Mouse (Mus musculus) heart, adult 18-20 months (tissue): Measurements from ENCODE around the gene Dscaml1. TPM values are rescaled to one million over a fixed set of nuclear protein-coding genes. Genes with fewer than 3 reads are reported as not detected.

Source experiments
- DNase-seq, 2 experiments: peaks; one replicate each; pipeline ENCODE4 v3.0.0; 2021 to 2022; ENCODE audit warnings: mixed read lengths in 1 of 2
- total RNA-seq, 2 experiments: library from RNA; stranded (reverse); gene quantifications; 2 replicates each; pipeline ENCODE4 v1.2.3; 2021

The Dscaml1 gene
- total RNA-seq, 2 experiments from 2014 or later, result 0.28 TPM; not detected in 1

DNA sequence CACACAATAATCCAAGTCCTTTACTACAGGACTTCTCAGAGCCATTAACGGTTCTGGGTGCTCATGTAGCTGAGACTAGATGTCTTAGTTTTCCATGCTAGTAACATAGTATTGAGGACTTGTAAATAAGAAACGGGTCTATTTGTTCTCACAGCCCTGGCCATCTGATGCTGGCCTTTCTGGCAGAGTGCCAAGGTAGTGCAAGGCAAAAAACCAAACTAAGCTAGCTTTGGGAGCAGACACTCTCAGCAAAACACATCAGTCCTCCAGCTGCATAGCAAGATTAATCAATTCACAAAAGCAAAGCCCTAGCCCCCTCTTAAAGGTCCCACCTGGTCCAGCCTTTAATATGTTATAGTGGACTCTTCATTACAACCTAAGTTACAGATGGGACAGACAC, 206.6 kb downstream of the Dscaml1 start:
- peak; percentile 4 to 37 for DNase-seq

DNA sequence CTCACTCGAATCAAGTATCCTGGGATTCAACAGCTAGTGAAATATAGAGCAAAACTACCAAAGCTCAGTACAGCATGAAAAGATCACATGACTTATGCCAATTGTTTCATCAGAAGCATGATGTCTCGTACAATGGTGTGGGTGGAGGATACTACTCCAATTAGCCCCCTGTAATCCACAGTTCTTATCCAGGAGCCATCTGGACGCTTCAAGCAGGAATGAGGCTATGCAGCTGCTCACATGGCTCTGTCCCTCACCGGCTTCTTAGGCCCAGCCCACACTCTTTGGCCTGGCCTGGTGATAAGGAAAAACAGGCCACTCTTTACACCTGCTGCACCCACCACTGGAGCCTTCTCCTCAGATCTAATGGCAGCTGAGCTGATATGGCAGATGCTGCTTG, 208.6 kb downstream of the Dscaml1 start:
- DNase-seq, result no peak

DNA sequence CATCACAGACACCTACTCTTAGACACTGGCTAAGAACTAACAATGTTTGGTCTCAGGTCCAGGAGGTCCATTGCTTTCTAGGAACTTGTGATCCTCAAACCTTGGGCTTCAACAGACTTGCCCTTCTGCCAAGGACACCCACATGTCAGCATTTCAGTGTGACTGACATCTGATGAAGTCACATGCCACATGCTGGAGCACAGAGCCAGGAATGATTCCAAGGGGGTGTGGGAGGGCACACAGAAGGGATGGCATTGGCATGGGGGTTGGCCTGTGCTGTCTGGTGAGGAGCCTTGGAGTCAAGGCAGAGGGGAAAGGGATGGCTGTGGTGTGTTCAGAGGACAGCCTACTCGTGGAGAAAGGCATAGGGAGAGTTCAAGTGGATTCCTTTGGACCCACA, 210.9 kb downstream of the Dscaml1 start:
- DNase-seq, result peak in 1 of 2 experiments; percentile 4

DNA sequence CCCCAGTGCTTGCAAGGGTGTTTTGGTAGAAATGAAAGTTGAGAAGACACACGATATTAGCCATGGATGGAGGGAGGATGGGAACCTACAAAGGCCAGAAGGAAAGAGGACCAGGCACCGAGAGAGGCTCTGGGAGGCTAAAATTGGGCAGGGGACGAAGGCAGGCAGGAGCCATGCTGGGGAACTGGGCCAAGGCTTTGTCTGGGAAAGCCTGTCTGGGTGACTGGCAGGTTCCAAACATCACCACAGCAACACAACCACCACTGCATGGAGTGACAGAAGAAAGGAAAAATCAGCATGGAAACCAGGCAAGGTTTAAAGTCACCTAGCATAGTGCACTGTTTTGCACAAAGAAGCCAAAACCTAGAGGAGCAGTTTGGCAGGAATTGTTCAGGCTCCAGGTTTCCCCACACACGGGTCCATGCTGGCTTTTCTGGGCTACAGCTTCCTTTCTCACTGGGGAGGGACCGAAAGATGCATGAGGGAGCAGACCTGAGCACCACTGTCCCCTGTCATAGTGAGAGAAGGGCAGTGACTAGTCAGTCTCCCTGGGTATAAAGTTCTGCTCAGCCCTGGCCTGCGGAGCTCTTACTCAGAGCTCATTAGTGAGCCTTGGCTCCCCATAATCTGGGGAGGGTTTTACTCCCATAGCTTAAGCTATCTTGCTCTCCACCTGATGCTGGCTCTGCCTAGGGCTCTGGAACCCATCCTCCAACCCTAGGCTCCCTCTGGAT, 211.9 kb downstream of the Dscaml1 start:
- DNase-seq, result no peak

DNA sequence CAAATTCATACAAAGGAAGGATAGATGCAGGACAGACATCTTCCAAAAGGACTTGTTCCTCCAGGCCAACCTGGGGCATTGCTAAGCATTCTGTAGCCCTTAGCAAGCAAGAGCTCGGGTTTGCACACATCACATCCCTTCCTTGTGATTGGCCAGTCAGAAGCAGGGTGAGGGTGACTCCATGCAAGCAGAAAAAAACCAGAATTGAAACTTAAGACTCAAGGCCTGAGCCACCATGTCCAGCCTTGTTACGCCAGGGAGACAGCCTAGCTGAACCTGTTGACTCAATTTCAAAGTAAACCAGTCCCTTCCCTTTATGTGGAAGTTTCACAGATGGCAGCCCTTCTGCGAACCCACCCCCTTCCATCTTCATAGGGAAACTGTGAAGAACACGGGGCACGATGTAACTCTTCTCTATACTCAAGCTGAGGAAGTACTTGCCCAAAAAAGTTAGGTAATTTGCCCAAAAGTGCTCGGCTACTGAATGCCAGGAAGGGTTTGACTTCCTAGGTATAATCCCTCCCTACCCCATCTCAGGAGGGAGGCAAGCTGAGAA, 218.5 kb downstream of the Dscaml1 start:
- DNase-seq, result no peak

DNA sequence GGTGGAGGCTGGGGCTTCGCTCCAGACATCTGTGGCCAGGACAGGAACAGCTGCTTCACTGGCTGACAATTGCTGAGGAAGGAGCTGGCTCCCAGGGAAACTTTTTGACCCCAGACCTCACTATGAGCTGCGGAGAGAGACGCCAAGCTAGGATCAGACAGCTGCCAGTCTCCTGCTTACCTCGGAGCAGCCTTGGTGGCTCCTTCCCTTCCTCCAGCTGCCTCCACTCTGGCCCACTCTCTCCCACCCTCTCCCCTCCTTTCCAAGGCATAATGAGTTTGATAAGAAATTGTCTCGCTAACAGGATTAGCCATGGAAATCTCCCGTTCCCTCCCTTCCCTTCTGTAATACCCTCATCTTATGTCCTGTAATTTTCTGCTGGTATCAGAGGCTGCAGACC, 219.1 kb downstream of the Dscaml1 start:
- DNase-seq, result no peak

DNA sequence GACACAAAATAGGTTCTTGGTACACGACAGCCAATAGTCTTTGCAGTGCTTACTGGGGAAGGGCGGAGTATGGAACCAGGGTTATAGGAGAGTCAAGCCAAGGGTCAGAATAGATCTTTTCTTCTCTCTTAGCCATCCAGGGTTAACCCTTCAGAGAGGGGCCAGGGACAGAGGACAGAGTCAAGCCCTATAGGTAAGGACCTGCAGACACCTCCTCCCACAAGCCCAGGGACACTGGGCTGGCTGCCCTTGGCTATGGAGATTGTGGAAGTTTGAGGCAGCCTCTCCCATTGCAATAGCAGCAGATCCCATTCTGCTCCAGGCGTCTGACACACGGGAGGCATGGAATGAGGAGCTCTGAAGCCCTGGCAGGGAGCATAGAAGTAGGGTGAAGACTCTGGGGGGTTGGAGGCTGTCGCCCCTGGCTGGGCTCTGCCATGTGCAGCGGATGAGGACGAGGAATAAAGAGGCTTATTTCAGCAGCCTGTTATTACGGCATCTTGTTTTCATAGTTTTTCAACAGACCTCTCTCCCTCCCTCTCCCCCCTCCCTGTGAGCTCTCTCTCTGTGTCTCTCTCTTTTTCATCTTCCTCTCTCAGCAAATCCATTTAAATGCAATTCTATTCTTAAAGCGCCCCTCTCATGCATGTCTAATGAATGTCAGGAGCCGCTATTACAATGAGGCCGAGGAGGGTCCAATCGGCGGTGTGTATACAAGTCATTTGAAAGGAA, 224.8 kb downstream of the Dscaml1 start:
- no peak for DNase-seq

DNA sequence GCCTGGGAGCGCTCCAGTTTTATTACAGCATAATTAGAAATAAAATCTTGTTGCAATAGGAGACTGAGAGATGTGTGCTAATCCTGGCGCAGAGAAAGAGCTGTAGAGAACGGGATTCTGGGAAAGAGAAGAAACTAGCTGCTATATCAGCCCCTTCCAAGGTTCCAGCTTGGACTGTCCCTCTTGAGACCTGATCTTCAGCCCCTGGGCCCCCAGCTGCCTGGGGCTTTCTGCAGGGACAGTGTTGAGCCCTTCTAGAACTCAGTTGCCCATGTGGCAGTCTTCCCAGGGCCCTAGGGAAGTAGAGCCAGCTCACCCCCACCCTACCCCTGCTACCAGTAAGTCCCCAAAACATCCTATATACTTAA, 225.4 kb downstream of the Dscaml1 start:
- DNase-seq, result no peak

DNA sequence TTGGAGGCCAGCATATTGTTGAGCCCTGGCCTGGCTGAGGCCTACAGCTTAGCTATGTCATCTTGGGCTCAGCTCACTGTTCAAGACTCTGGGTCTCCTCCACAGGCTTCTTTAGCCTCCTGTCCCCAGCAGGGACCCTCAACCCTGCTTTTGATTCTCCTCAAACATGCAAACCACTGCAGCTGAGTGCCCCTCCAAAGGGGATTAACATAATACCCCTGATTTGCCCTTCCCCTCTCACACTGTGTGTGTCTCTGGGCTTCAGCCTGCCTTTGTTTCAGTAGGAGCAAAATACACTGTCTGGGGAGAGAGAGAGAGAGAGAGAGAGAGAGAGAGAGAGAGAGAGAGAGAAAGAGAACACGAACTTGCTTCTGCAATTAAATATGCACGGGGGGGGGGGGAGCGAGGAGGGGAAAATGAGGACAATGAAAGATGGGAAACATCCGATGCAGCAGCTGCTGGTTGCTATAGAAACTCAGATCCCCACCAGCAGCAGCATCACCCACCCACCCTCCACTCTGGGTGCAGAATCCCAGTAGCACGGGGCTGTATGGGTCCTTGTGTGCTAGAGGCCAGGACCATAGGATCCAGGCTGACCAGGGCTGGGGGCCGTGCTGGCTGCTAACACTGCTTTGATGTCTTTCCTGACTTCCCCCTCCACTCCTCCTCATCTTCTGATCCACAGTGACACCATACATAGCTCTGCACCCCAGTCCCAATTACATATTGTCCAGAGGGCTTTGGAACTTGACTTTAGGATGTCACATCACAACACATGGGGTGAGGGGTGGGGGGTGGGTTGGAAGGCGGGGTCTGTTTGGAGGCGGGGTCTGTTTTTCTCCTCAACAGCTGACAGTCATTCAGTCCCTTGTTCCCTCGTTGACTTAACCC, 231.0 kb downstream of the Dscaml1 start:
- DNase-seq, result no peak

DNA sequence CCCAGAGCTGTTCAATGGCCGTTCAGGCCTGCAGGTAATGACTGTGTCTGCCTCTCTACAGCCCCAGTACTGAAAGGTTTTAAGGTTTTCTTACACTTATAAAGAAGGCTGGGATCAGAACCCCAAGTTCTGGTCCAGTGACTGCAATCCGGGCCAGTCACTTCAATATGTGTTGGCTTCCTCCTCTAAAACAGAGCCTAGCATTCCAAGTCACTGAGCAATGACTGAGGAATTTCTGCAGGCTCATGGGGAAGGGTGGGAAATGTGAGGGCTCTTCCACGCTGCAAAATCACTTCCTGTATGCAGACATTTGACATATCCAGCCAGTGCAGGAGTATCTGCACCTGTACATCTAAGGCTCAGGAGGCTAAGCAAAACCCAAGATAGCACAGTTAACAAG, 233.8 kb downstream of the Dscaml1 start:
- DNase-seq, result no peak

DNA sequence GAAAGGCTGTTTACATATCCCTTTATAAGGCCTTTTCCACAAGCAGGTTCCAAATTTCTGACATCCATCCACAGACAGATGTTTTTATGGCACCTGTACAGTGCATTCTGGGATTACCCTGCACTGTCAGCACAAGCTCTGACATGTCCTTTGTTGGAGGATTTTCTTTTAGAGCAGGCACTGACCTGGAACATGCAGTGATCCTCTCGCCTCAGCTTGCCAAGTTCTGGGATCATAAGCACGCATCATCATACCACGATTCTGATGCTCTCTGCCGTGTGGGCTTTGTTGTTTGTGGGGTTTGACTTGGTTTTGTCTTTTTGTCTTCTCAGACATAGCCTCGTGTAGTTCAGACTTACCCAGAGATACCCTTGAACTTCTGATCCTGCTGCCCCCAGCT, 236.0 kb downstream of the Dscaml1 start:
- no peak for DNase-seq

DNA sequence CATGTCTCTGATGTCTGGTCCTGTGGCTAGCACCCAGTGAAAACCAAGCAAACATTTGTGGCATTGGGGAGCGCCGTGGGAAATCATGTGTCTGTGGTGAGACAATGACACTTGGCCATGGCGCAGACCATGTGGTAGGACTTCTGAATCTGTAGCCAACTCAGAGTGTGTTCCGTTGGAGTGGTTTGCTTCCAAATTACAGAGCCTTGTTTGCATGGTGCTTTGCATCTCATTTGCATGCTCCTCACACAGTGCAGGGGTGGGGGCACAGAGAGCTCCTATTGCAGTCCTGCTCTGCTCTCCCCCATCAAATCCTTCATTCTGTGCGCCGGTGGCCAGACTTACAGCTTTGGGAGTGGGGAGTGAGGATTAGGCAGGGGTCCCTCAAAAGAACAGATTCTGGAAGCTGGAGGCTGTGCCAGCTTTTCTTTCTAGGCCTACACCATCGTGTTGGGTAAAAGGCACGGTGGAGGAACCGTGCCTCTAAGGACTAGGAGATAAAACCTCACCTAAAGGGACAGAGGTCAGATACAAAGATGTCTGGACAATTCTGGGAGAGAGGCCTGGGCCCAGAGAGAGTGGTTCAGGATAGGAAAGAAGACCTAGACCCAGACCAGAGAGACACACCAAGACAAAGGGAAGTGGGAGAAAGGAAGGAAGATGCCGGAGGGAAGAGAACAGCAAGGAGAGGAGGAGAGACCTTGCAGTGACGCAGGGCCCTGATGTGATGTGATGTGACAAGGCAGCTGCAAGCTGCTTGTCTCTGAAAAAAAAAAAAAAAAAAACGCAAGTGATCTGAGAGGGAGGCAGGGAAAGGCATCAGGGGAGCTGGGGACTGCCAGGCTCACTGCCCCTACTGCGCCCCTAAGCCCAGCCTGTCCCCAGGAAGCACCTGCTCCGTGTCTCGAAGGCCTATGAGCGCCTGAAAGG, 237.2 kb downstream of the Dscaml1 start:
- DNase-seq, result no peak

DNA sequence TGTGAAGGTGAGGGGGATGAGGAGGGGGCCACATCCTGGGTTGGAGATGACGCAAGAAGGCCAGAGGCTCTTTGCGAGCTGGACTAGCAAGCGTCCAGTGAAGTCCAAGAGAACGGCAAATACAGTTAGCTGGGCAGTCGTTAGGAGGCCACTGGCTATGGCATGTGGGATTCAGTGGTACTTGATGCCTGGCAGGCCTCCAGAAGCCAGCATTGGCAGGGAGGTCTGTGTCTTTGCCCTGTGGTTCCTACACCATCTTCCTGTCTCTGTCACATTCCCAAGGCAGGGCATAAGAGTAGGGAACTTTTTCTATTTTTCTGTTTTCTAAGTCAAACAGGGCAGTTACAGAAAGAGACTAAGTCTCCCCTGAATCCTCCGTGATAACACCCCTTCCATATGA, 237.9 kb downstream of the Dscaml1 start:
- DNase-seq, result no peak

DNA sequence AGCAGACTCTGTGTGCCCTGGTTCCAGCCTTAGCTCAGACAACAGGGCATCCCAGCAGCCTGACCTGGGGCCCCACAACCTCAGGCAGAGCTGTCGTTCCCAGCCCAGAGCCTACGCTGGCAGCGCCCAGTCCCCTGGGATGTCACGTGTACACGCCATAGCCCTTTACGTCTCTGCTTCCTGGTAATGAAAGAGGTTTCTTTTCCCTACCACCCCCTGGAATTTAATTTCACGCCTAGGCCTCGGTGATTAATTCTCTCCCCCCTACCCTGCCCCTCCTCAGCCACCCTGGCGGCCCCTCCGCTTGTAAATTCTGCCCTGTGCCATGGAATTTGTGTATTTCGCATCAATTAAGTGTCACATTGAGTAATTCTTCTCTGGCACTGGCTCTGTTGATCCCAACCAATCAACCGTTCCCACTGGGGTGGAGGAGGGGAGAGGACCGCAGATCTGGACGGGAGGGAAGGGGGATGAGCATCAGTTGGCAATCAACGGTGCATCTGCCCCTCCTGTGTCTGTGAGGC, 238.5 kb downstream of the Dscaml1 start:
- no peak for DNase-seq

DNA sequence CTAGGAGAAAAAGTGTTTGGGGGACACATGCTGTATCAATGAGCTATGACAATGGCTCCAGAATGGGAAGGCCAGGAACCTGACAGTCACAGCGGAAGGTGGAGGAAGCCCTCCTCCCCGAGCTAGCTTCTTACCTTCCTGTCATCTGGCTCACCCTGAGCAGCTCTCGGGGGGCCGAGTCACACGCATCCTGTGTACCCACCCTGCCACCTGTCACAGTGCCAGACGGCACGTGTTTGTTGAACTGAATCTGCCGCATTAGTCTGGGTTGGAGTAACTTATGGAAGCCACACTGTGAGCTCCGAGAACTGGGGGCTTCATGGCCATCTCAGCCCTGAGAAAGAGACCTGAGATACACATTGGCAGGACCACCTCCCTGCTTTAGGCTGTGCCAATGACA, 249.5 kb downstream of the Dscaml1 start:
- no peak for DNase-seq

DNA sequence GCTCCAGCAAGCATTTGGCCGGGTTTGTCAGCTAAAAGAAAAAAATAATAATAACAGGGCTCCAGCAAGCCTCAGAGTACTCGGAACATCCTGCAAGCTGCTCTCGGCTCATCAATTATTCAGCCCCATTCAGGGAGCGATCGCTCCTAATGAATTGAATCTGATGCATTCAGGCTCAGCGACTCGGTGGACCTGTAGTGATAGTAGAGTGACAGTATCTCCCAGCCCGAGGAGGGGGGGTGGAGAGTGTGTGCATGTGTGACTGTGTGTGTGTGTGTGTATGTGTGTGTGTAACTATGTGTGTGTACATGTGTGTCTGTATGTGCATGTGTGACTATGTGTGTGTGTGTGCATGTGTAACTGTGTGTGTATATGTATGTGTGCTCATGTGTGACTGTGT, 250.2 kb downstream of the Dscaml1 start:
- no peak for DNase-seq

DNA sequence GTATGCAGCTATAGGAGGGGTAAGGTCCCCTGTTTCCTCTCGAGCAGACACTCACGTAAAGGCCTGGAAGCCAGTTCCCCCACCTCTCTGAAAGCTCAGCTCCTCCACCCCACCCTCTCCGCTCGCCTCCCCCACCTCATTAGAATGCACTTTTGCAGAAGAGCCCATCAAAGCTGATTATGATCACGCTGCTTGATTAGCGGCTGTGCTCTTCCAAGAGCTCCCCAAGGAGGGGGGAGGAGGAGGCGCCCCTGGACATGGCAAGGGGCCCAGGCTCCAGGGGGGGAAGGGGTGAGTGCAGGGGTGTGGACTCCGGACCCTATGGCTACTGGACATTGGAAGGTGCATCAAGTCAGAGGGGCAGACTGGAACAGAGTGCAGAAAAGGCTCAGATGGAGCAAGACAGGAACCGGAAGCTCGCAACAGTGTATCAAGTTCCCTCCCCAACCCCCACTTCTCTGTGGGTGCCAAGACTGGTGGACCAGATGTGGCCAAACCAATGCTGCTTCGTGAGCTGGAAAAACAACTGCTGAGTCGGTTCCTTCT, 250.9 kb downstream of the Dscaml1 start:
- DNase-seq, result peak; percentile 40 to 65

DNA sequence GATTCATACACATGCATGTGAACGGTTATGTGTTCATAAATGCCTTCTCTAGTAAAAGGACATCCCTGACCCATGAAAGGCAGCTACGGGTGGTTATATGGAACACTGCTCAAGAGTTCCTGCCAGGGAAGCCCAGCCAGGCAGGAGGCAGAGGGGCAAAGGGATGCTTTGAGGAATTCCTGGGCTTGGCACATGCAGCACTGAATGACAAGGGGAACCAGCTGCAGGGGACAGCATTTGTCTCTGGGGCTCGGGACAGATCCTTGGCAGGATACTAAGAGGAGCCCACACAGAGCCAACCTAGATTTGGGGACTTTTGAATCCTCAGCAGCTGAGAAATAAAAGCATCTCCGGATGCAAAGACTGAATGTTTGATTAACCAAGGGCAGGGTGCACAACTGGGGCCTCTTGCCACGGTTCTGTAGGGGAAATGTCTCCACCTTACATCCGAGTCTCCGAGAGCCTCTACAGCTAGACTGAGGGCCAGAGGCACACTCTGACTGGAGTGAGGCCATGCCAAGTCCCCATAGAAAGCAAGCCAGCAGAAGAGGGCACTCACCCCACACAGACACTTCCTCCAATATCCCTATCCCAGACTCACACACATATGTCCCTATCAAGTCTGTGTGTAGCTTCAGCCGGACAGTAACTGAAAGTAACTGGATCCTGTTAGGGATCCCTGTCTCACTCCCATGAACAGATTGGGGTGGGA, 251.7 kb downstream of the Dscaml1 start:
- peak in 1 of 2 experiments; percentile 7 for DNase-seq

DNA sequence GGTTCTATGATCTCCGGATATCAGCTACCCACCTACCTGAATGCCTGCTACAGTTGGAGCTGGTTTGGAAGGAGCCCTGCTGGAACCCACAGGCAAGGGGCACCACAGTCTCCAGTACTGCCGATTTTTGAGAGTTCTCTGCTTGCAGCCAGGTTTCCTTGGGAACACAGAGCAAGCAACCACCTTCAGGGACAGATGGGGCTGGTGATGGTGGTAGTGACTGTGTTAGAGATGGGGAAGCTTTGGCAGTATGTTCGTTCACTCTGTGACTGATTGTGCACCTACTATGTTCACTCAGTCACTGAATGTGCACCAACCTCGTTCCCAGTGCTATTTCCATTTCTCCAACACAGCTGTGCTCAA, 252.2 kb downstream of the Dscaml1 start:
- DNase-seq, result no peak

DNA sequence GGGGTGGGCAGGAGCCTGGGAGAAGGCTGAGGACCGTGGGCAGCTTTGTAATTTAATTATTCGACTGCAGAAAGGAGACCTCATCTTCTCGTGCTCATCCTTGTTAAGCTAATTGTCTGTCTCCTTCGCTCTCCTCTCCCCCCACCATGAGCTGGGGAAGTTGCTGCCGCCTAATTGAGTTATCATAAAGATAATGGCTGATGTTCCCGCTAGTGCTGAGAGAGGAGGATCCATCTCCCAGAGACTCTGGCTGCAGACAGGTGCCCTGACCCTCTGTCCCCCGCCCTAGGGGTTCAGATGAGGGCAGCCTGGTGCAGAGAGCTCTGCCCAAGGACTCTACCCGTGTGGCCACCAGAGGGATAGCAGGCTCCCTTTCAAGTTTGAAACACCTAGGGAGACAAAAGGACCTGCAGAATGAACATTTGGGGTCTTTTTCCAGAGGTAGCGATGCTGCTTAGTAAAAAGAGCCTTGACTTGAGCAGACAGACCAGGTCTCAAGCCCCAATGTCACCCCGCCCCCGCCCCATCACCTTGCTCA, 256.1 kb downstream of the Dscaml1 start:
- no peak for DNase-seq
